Mouse (Mus musculus) ovary, postnatal 36 days (tissue): Measurements from ENCODE around the gene Nr4a1.

Source experiments
- DNase-seq: peaks from one replicate; pipeline ENCODE4 v3.0.0; 2022; ENCODE audit warnings: low spot score, mixed read lengths

The Nr4a1 gene

GRCm38 (mm10) chr15:101253886-101254795 lies at the start of gene Nr4a1:
TSS of gene Nr4a1 (plus strand) at chr15:101254269.
- DNase-seq = peak; percentile 76

- DNase-seq = no peak
Measured at GRCm38 (mm10) chr15:101204781-101205180, 49.3 kb upstream of the Nr4a1 start.

DNA sequence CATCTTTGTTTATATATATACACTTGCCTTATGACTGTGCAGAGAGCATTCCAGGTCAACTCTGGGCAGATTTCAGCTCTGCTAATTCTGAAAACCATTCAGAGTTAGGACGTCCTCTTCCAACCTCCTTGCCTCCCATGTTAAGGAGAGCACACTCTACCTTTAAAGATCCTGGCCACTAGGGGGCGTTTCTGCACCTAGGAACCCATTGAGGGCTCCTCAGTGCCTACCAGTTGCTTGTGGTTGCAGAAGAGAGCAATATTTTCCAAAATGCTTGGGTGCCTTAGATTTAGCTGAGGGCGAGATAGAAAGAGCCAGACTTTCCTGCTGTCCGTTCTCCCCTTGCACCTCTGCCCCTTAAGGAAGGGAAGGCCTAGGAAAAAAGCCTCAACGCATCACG lies 43.8 kb upstream of the Nr4a1 start:
- peak; percentile 42 for DNase-seq

DNA sequence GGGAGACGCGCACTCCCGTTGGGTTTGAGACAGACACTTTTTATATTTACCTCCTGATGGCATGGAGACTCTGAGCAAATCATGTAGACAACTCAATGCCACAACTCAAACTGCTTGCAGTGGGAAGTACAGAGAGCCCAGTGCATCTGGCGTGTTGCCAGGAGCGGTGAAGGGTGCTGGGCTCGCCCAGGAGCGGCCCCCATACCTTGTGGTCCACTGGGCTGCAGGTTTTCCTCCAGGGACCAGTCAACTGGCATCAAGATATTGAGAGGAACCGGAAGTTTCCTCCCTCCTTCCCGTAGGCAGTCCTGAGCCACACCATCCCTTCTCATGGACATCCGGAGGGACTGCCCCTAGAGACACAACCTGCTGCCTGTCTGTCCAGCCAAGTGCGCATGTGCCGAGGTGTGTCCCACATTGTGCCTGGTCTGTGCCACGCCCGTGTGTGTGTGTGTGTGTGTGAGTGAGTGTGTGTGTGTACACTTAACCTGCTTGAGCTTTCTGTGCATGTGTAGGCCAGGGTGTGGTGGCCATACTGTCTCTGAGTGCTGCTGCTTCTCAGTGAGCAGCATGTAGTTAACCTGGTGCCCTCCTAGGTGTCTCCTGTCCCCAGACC lies 43.0 kb upstream of the Nr4a1 start:
- DNase-seq = no peak

GRCm38 (mm10) chr15:101212435-101212834 lies 41.6 kb upstream of the Nr4a1 start:
- DNase-seq = no peak

- no peak for DNase-seq
Measured at GRCm38 (mm10) chr15:101215136-101215535, 38.9 kb upstream of the Nr4a1 start.

- DNase-seq = no peak
Measured at GRCm38 (mm10) chr15:101216036-101216435, 38.0 kb upstream of the Nr4a1 start.

GRCm38 (mm10) chr15:101220905-101221297 lies 33.2 kb upstream of the Nr4a1 start:
- no peak for DNase-seq

DNA sequence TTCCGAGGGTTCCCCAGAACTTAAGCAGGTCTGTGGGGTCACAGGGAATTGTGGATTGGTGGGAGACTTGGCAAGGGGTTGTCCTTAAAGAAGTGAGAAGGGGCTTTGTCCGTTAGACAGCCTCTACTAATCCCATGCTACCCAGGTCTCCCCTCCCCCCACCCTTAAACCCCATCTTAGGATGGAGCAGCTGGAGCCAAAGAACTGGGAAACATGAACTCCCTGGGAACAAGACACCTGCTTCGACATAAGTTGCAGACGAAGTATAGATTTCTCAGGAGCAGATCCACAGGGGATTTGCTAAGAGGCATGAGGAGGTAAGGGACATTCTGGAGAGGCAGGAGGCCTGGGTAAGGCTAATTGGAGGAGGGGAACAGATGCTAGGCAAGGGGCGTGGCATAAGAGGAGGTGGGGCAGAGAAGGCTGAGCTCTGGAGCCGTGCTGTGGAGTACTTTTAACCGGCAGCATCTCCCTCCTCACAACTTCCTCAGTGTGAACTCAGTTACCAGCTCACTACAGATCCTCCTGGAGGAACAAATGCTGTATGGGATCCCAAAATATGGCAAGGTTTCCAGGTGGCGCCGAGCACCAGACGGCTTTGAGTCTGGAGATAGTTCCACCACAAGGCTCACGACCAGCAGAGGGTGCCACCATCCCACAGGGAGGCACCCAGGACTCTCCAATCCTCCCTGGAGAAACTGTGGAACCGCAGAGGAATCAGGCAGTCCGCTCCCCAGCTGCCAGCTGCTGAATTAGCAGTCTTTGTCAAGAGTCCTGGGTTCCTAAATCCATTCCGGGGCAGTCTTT lies 32.6 kb upstream of the Nr4a1 start:
- peak; percentile 90 for DNase-seq

DNA sequence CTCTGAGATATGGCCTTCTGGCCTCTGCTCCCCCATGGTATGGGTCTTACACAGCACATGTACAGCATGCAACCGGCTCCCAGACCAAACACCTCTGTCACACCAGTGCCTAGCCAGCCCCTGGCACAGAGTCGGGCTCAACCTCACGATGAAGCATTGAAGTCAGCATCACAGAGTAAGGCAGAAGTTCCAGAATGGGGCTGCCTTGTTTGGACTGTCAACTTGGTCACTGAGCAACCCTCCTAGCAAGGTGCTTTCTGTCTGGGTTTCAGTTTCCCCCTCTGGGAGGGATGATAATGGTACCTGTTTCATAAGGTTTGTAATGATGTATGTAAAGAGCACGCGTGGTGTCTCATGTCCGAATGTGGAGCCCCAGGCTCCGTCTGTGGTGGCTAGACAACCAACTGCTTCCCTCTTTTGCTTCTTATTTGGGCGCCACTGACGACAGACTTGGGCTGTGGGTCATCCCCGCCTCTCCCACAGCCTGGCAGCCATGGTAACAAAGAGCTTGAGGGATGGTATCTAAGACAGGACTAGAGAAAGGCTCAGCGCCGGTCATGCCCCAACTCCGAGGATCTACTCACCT lies 31.1 kb upstream of the Nr4a1 start:
- no peak for DNase-seq

GRCm38 (mm10) chr15:101223596-101223995 lies 30.5 kb upstream of the Nr4a1 start:
- DNase-seq = no peak

GRCm38 (mm10) chr15:101224006-101224906 lies 29.8 kb upstream of the Nr4a1 start, which contains the start of gene Grasp:
TSS of gene Grasp (plus strand) at chr15:101224188.
- peak; percentile 94 for DNase-seq

DNA sequence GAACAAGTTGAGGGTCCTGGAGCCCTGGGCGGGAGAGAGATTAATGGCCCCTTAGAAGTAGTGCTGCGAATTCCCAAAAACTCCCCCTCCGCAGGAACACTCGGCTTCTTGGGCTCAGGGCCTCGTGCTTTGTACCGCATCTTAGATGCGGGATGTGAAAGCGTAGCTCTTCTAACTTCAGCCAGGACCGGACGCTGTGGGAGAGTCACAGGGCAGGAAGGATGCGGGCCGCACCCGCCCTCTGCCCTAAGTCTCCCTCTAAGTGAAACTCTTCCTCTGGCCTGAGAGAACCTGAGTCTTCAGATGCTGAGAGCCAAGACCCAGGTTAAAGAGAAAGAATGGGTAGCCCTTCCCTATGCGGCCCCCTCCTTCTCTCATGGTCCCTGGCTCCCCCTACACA lies 29.1 kb upstream of the Nr4a1 start:
- DNase-seq = no peak

DNA sequence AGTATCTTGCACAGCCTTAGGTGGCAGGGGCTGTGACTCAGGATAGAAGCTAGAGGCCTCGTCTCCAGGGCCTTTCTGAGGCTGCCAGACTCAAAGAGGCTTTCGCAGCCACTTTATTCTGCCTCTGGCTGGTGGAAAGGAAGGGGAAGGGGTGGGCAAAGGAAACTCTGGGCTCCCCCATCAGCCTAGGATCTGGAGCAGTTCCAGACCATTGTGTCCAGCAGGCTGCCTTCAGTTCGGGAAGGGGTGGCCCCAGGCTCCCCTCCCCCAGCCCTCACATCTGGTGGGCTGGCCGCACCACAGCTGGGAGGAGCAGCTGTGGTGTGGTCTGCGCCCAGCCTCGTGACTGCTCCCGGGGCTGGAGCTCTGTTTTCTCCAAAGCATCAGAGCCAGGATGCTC lies 26.1 kb upstream of the Nr4a1 start:
- peak; percentile 54 for DNase-seq

DNA sequence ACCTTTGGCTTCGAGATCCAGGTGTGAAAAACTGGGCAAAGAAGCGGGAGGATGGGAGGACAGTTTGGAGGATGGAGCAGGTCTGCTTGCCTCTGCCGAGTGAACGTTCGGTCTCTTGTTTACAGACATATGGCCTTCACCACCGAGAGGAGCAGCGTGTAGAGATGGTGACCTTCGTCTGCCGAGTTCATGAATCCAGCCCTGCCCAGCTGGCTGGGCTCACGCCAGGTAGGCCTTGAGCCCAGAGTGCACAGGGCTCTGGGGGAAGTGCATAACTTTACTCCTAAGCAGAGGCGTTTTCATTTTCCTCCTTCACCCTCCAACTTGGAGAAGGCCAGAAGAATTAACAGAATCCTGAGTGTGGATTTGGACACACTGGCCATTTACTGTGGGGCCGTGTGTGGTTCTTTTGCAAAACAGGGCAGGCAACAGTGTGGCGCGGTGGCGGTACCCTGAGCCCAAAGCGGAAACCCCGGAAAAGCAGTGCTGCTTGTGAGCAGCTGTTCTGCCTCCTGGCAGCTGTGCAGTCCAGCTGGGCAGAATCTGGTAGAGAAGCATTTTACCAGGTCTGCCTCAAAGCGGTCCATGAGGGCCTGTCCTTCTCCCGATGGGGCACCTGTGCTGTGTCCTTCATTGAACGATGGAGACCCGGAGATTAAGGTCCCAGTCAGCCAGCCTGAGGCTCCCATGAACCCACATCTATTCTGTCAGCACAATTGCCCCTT lies 25.0 kb upstream of the Nr4a1 start:
- DNase-seq = peak; percentile 78

DNA sequence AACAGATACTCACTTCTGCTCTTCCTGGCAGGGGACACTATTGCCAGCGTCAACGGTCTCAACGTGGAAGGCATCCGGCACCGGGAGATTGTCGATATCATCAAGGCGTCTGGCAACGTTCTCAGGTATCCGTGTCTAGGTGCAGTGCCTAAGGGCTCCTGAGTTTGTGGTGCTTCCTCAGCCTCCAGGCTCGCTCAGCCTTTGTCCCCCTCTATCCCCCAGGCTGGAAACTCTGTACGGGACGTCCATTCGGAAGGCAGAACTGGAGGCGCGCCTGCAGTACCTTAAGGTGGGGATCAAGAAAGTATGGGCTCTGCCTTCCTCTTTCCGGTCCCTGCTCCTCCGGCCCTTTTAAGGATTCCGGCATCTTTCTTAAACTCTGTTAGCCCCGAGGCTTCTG lies 23.6 kb upstream of the Nr4a1 start:
- no peak for DNase-seq

- DNase-seq = no peak
Measured at GRCm38 (mm10) chr15:101230995-101231647, 22.9 kb upstream of the Nr4a1 start.

GRCm38 (mm10) chr15:101231648-101232180 lies 22.4 kb upstream of the Nr4a1 start:
- no peak for DNase-seq

DNA sequence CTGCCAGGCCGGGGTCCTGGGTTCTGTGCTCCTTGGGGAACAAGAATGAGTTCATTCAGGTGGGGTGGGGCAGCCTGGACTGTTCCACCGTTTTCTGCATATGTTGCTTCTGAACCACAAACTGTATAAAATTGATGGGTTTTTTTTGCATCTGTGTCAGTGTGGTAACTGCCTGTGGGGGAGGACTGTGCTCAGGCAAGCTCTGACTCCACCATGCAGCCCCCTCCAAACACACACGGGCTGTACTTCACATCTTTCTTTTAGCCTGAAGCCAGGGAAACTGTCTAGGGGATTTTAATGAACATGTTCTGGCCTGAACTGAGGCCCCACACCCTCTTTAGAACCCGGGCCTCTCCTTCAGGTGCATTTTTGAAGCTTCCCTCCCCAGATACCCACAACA lies 21.5 kb upstream of the Nr4a1 start:
- DNase-seq = no peak

DNA sequence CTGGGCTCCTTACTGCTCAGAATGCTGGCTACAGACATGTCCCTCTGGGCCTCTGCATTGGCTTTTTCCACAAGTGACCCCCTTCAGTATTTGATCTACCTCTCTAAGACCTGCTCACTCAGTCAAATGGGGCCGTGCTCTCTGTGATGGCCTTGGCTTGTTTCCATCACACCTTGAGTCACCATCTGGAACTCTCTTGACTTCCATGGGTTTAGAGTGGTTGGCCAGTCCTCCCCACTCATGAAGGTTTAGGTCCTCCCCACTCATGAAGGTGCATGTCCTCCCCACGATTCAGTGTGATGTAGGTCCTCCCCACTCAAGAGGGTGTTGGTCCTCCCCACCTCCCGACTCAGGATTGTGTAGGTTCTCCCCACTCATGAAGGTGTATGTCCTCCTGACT lies 20.9 kb upstream of the Nr4a1 start:
- DNase-seq = no peak
